Mouse (Mus musculus): ENCODE data around the gene Osbpl3.

Gene Osbpl3

GRCm38 (mm10) chr6:50412174-50412573 is 43.8 kb downstream of the Osbpl3 start:
- DNase-seq (ENCODE audit: extremely low spot score, low read depth, low spot score), result no peak

DNA sequence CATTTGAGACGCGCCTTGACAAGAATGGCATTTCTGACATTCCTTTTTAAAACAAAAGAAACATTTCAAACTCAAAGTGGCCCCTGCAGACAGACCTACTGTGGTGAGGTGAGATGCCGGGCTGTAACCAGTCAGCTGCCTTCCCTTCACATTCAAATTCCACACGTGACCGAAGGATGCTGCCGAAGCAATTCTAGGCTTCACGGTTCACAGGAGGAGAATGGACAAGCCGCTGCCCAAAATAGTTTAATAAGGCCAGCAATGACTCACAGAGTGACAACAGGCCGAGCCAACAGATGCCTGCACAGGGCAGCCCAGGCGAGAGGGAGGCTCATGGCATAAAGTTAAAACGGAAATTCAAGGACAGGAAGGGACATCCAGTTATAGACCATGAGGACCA is 51.3 kb downstream of the Osbpl3 start:
- DNase-seq (ENCODE audit: extremely low spot score, low read depth, low spot score), result no peak

GRCm38 (mm10) chr6:50403524-50403923 is 52.5 kb downstream of the Osbpl3 start:
- DNase-seq (ENCODE audit: extremely low spot score, low read depth, low spot score), result no peak

GRCm38 (mm10) chr6:50402872-50403271 is 53.1 kb downstream of the Osbpl3 start:
- no peak for DNase-seq (ENCODE audit: extremely low spot score, low read depth, low spot score)

DNA sequence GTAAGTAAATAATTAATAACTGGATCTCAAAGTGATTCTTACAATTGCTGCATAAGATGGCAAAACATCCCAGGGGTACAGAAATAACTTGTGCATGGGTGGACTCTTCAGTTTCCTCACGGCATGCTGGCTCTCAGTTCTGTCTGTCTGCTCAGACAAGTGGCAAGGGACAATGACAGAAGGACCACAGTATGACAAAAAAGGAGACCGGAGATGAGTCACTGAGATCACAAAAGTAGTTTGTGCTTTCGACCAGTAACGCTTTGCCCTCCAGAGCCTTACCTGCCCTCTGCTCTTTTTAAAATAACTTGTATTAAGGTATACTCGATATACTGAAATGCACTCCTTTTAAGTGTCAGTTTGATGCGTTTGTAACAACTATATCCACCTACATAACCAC is 55.8 kb downstream of the Osbpl3 start:
- DNase-seq (ENCODE audit: extremely low spot score, low read depth, low spot score), result no peak

- DNase-seq (ENCODE audit: extremely low spot score, low read depth, low spot score), result no peak
Observed at GRCm38 (mm10) chr6:50399427-50400195, 56.4 kb downstream of the Osbpl3 start.

GRCm38 (mm10) chr6:50398324-50398723 is 57.7 kb downstream of the Osbpl3 start:
- DNase-seq (ENCODE audit: extremely low spot score, low read depth, low spot score), result no peak

DNA sequence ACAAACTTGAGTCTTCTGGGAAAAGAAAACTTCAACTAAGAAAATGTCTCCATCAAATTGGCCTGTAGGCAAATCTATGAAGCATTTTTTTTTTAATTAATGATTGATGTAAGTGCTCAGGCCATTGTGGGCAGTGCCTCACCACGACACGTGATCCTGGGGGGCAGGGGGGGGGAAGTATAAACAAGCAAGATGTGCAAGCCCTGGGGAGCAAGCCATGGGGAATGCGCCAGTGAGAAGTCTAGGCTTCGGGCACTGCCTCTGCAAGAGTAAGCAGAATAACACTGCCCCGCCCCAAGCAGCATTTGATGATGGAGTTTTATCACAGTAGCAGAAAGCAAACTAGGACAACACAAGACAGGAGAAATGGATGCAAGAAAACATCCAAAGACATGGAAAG is 58.9 kb downstream of the Osbpl3 start:
- DNase-seq (ENCODE audit: extremely low spot score, low read depth, low spot score), result no peak

DNA sequence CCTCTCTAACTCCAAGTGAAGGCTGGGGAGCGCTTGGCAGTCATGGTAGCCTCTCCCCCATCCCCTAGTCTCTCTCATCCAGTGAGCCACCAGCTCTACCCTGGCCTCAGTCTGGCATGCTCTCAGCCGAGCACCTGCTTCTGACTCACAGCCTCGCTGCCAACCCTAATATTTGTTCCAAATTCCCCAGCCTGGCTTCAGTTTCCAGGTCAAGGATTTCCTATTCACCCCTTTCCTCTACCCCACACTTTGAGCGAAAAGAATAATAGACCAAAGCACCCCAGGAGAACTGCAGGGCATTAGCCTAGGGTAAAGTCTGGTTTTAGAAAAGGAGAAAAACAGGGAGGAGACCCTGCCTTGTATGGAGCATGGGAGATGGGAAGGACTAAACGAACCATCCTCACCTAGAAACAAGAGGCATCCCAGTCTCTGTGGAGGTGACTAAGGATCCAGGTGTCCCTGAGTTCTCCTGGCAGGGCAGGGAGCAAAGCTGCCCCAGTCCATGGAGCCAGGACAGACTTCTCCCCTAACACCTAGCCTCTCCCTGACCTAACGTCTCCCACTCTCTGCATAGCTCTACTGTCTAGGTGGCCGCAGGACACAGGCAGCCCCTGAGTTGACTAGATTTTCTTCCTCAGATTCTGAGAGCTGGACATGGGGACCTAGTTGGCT is 60.2 kb downstream of the Osbpl3 start:
- no peak for DNase-seq (ENCODE audit: extremely low spot score, low read depth, low spot score)

- DNase-seq (ENCODE audit: extremely low spot score, low read depth, low spot score), result no peak
Observed at GRCm38 (mm10) chr6:50394432-50394831, 61.6 kb downstream of the Osbpl3 start.

- no peak for DNase-seq (ENCODE audit: extremely low spot score, low read depth, low spot score)
Observed at GRCm38 (mm10) chr6:50393960-50394359, 62.0 kb downstream of the Osbpl3 start.

DNA sequence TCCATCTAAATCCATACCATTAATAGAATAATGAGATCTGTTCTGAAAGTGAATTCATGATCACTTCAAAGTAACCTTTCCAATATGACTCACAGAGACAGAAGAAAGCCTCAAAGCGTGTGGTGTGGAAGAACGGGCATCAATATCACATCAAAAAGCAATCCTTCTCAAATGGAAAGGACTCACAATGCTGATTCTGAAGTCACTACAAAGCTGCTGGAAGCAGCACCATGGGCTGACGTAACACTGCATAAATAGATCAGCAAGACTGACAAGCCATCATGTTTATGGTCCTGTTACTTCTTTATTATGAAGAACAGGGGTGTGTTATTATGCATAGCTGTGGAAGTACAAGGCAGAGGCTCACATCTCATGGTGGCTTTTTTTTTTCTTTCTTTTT is 64.0 kb downstream of the Osbpl3 start:
- no peak for DNase-seq (ENCODE audit: extremely low spot score, low read depth, low spot score)

GRCm38 (mm10) chr6:50390313-50390712 is 65.7 kb downstream of the Osbpl3 start:
- no peak for DNase-seq (ENCODE audit: extremely low spot score, low read depth, low spot score)

DNA sequence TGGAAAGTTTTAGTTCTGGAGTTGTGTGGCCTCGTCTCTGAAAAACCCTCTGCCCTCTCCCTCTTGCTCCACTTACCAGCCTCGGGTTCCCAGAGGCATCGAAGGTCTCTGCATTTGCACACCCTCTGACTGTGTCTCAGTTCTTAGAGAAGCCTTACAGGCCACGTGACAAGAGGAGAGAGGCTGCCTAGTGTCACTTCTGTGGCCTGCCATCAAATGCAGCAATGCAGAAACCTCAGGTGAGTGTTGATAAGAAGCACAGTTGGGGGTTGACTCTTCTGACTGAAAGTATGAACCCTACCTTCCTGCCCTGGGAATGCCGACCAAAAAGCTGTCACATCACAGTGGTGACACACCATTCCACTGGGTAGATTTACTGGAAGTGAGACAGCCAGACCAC is 68.4 kb downstream of the Osbpl3 start:
- DNase-seq (ENCODE audit: extremely low spot score, low read depth, low spot score), result no peak

- DNase-seq (ENCODE audit: extremely low spot score, low read depth, low spot score), result no peak
Observed at GRCm38 (mm10) chr6:50386497-50386896, 69.5 kb downstream of the Osbpl3 start.

DNA sequence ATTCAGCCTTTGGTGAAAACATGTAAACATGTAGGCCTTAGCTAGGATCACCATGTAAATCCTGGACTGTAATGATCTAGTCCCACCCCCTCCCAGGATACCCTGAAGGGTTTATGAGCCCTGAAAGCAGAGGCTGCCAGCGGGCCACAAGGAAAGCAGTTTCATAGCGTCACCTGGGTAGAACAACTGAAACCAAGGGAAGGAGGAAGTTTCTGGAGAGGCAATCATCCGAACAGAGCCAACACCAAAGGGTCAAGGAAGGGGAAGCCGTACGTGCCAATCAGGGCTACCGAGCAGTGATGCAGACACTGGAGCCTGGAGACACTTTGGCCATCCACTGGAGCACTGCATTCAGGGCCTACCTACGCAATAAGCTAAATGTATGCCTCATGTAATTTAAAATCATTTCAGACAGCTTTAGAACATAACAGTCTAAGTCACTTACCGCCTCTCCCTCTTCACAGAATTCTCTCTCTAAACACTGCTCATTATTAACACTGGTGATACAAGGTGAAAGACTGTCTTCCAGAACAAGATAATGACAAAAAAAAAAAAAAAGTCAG is 70.5 kb downstream of the Osbpl3 start:
- DNase-seq (ENCODE audit: extremely low spot score, low read depth, low spot score), result no peak

DNA sequence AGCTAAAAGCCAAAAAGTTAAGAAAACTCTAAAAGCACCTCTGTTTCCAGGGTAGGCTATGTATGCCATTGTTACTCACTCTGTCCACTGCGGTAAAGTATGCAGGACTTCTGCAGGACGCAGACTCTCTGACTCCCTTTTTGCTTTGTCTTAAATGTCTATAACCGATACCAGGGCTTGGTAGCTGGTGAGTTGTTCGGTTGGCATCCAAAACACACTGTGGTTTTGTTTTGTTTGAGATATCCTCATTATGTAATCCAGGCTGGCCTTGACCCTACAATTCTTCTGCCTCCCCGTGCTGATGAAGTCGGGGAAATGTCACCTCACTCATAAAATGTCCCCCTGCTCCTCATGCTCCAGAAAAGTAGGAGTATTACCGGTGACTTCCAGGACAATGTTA is 73.3 kb downstream of the Osbpl3 start:
- DNase-seq (ENCODE audit: extremely low spot score, low read depth, low spot score), result no peak

- no peak for DNase-seq (ENCODE audit: extremely low spot score, low read depth, low spot score)
Observed at GRCm38 (mm10) chr6:50382196-50382595, 73.8 kb downstream of the Osbpl3 start.

GRCm38 (mm10) chr6:50381504-50382091 is 74.4 kb downstream of the Osbpl3 start:
- DNase-seq (ENCODE audit: extremely low spot score, low read depth, low spot score), result no peak

DNA sequence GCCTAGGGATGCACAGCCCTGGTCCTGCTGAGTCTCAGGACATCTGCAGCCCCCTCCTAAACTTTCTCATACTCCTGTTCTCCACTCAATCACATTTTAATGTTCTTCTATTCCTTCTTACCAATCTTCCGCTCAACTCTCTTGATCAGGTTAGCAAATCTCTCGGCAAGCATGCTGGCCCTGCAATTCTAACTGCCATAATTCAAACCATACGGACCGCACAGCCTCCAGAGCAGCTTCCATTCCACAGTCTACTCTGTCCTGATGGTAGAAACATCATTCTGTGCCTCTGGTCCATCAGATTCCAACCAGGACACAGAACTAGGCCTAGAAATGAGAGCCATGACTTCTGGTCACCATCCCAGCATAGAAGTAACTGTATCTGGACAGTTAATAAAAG is 76.3 kb downstream of the Osbpl3 start:
- no peak for DNase-seq (ENCODE audit: extremely low spot score, low read depth, low spot score)

GRCm38 (mm10) chr6:50379136-50379535 is 76.9 kb downstream of the Osbpl3 start:
- DNase-seq (ENCODE audit: extremely low spot score, low read depth, low spot score), result no peak

All from hindlimb bud, embryonic 11.5 days (tissue).